13 mouse cellular contexts compared by ENCODE assay signal in genomic region chr1:92177599-92177998, GRCm38 (mm10). TPM values are rescaled to one million over a fixed set of nuclear protein-coding genes. Genes with fewer than 3 reads are reported as not detected.
DNase-seq lines count a peak whose midpoint lies in the region; ATAC-seq lines count a peak whose summit lies in the region.
"Had no signal": no experiment of that assay in that cellular context is flagged by ENCODE, and none has a peak within 500 bp of the region (broad histone marks: within the 10 kb centered on the region; RNA-seq: fewer than 3 reads in every experiment).

No protein-coding gene starts in this region.

- DNase-seq in heart, adult 18-20 months: no peak
- peak; percentile 20 for DNase-seq in embryonic facial prominence, embryonic 11.5 days (ENCODE audit: low spot score)
- no peak for DNase-seq in embryo, embryonic 10 days (ENCODE audit: low spot score)
- no peak for DNase-seq in right cerebral cortex, postnatal 25 days
- no peak for DNase-seq in embryo, embryonic 9.5 days (ENCODE audit: extremely low spot score)
- DNase-seq: cerebellum, adult 8-10 months; gastrocnemius, postnatal 25 days; kidney, adult 8-10 months had no signal

- no peak for ATAC-seq in heart, embryonic 13.5 days (ENCODE audit: extremely low read depth, insufficient number of reproducible peaks, low FRiP score, low TSS enrichment)
- ATAC-seq in embryonic facial prominence, embryonic 11.5 days (replicated peaks; ENCODE audit: insufficient number of reproducible peaks, low FRiP score, low TSS enrichment, low read depth): no peak
- no peak for ATAC-seq in forebrain, embryonic 16.5 days
- no peak for ATAC-seq in midbrain, embryonic 12.5 days (ENCODE audit: low FRiP score, low read depth)

- H3K4me3 ChIP-seq in heart, embryonic 13.5 days: no peak overlapping the region
- no peak overlapping the region for H3K4me3 ChIP-seq in embryonic facial prominence, embryonic 11.5 days (ENCODE audit: low read depth, low read length)
- peak overlapping the region; percentile 90; the same call in 1 of the 2 replicates for H3K4me3 ChIP-seq in forebrain, embryonic 16.5 days (replicated peaks; ENCODE audit: low read length)
- peak overlapping the region; percentile 87; the same call in 1 of the 2 replicates for H3K4me3 ChIP-seq in midbrain, embryonic 12.5 days
- H3K4me3 ChIP-seq: stomach, embryonic 15.5 days had no signal

- WGBS in heart, embryonic 13.5 days: 72% methylated on average over 5 of the region's 5 CpGs
- WGBS in embryonic facial prominence, embryonic 11.5 days: 48% methylated on average over 5 of the region's 5 CpGs
- 21% methylated on average over 5 of the region's 5 CpGs for WGBS in forebrain, embryonic 16.5 days
- WGBS in midbrain, embryonic 12.5 days: 27% methylated on average over 5 of the region's 5 CpGs

- H3K27me3 ChIP-seq in heart, embryonic 13.5 days (replicated peaks): no peaks in the 10 kb centered on the region
- H3K27me3 ChIP-seq in embryonic facial prominence, embryonic 11.5 days (ENCODE audit: control insufficient read depth, insufficient read depth, low read length): no peaks in the 10 kb centered on the region
- no peaks in the 10 kb centered on the region for H3K27me3 ChIP-seq in forebrain, embryonic 16.5 days (replicated peaks; ENCODE audit: control insufficient read depth, insufficient read depth, low read length)
- no peaks in the 10 kb centered on the region for H3K27me3 ChIP-seq in midbrain, embryonic 12.5 days
- H3K27me3 ChIP-seq: stomach, embryonic 15.5 days had no signal

- H3K9me3 ChIP-seq in heart, embryonic 13.5 days: no peaks in the 10 kb centered on the region
- H3K9me3 ChIP-seq in embryonic facial prominence, embryonic 11.5 days (replicated peaks; ENCODE audit: control insufficient read depth, low read length): no peaks in the 10 kb centered on the region
- H3K9me3 ChIP-seq in forebrain, embryonic 16.5 days (ENCODE audit: control insufficient read depth, low read length): no peaks in the 10 kb centered on the region
- no peaks in the 10 kb centered on the region for H3K9me3 ChIP-seq in midbrain, embryonic 12.5 days
- H3K9me3 ChIP-seq: stomach, embryonic 15.5 days had no signal

- peaks cover 60% of the 10 kb centered on the region for H3K4me1 ChIP-seq in heart, embryonic 13.5 days
- 0 out of 2 replicates have a peak, but pooled peaks cover 4% of the 10 kb centered on the region for H3K4me1 ChIP-seq in embryonic facial prominence, embryonic 11.5 days (ENCODE audit: control insufficient read depth, insufficient read depth, low read length)
- peaks cover 38% of the 10 kb centered on the region for H3K4me1 ChIP-seq in forebrain, embryonic 16.5 days (replicated peaks; ENCODE audit: control insufficient read depth, insufficient read depth, low read length)
- peaks cover 49% of the 10 kb centered on the region for H3K4me1 ChIP-seq in midbrain, embryonic 12.5 days

- peak overlapping the region; percentile 54 for H3K27ac ChIP-seq in heart, embryonic 13.5 days (replicated peaks)
- no peak overlapping the region for H3K27ac ChIP-seq in embryonic facial prominence, embryonic 11.5 days (replicated peaks; ENCODE audit: low read depth, low read length)
- H3K27ac ChIP-seq in forebrain, embryonic 16.5 days (ENCODE audit: low read length): no peak overlapping the region
- H3K27ac ChIP-seq in midbrain, embryonic 12.5 days (replicated peaks): peak overlapping the region; percentile 56
- H3K27ac ChIP-seq: liver, embryonic 14.5 days; stomach, embryonic 15.5 days had no signal

- no peaks in the 10 kb centered on the region for H3K36me3 ChIP-seq in heart, embryonic 13.5 days
- no peaks in the 10 kb centered on the region for H3K36me3 ChIP-seq in embryonic facial prominence, embryonic 11.5 days (replicated peaks; ENCODE audit: control insufficient read depth, insufficient read depth, low read depth, low read length)
- no peaks in the 10 kb centered on the region for H3K36me3 ChIP-seq in forebrain, embryonic 16.5 days (ENCODE audit: control insufficient read depth, insufficient read depth)
- no peaks in the 10 kb centered on the region for H3K36me3 ChIP-seq in midbrain, embryonic 12.5 days
- H3K36me3 ChIP-seq: stomach, embryonic 15.5 days had no signal

- H3K4me2 ChIP-seq in heart, embryonic 13.5 days: 0 out of 2 replicates have a peak overlapping the region, but pooled peaks have one; percentile 13
- H3K4me2 ChIP-seq in embryonic facial prominence, embryonic 11.5 days (ENCODE audit: low read depth, low read length): no peak overlapping the region; the same call in 1 of the 2 replicates
- H3K4me2 ChIP-seq in forebrain, embryonic 16.5 days (ENCODE audit: low read length): peak overlapping the region; percentile 56
- peak overlapping the region; percentile 75 for H3K4me2 ChIP-seq in midbrain, embryonic 12.5 days (replicated peaks)

- H3K9ac ChIP-seq in heart, embryonic 13.5 days: peak overlapping the region; percentile 96; the same call in 1 of the 2 replicates
- H3K9ac ChIP-seq in embryonic facial prominence, embryonic 11.5 days (replicated peaks; ENCODE audit: low read length): no peak overlapping the region; the same call in 1 of the 2 replicates
- H3K9ac ChIP-seq in forebrain, embryonic 16.5 days (replicated peaks; ENCODE audit: low read depth, low read length): peak overlapping the region; percentile 52
- H3K9ac ChIP-seq in midbrain, embryonic 12.5 days (replicated peaks): peak overlapping the region; percentile 96; the same call in 1 of the 2 replicates
- H3K9ac ChIP-seq: liver, embryonic 14.5 days; stomach, embryonic 15.5 days had no signal

RNA-seq across cellular contexts. Expression of gene Hdac4, which starts 17.9 kb away (rescaled TPM):
- polyA plus RNA-seq in heart, embryonic 13.5 days (2015; fragmentation: Nextera tagmentation; extraction: Ambion mirVana): 8.4 and 9.0 TPM in 2 replicates
- 10 to 100 TPM; 35.2 to 42.7 TPM for total RNA-seq in heart, adult 18-20 months (2021)
- 18.6 and 23.9 TPM in 2 replicates for polyA plus RNA-seq in embryonic facial prominence, embryonic 11.5 days (2014; fragmentation: Nextera tagmentation; extraction: Ambion mirVana)
- polyA plus RNA-seq in forebrain, embryonic 16.5 days (2015; fragmentation: Nextera tagmentation; extraction: Ambion mirVana): 31.3 and 32.8 TPM in 2 replicates
- 25.2 and 26.9 TPM in 2 replicates for polyA plus RNA-seq in midbrain, embryonic 12.5 days (2016; fragmentation: Nextera tagmentation; extraction: Ambion mirVana)

Comparison
In these comparisons a context has a peak if more than half of its experiments do, and no peak if none do; other contexts are left out.
1. H3K27ac ChIP-seq: peak in heart, embryonic 13.5 days (single experiment) and midbrain, embryonic 12.5 days (single experiment); none in embryonic facial prominence, embryonic 11.5 days (single experiment) and forebrain, embryonic 16.5 days (single experiment).
2. H3K4me3 ChIP-seq: peak in forebrain, embryonic 16.5 days (single experiment) and midbrain, embryonic 12.5 days (single experiment); none in heart, embryonic 13.5 days (single experiment) and embryonic facial prominence, embryonic 11.5 days (single experiment).